14 mouse cellular contexts compared by ENCODE assay signal in genomic region chr8:9188616-9189015, GRCm38 (mm10).
DNase-seq lines count a peak whose midpoint lies in the region; ATAC-seq and TF ChIP-seq lines count a peak whose summit lies in the region.
"Had no signal": no experiment of that assay in that cellular context is flagged by ENCODE, and none has a peak within 500 bp of the region (broad histone marks: within the 10 kb centered on the region; RNA-seq: fewer than 3 reads in every experiment).

No protein-coding gene starts in this region.

- peak; percentile 21 to 26 for DNase-seq in cerebellum, postnatal 14 days
- DNase-seq in cerebellum, adult 2 months, result no peak
- peak; percentile 25 for DNase-seq in hindbrain, embryonic 11.5 days (ENCODE audit: low spot score)
- DNase-seq in left cerebral cortex, postnatal 25 days (ENCODE audit: low spot score in 2 of 2), result peak; percentile 35 to 56
- DNase-seq in left cerebral cortex, postnatal 10 days (ENCODE audit: extremely low spot score in 1 of 2, low spot score in 2 of 2), result no peak
- no peak for DNase-seq in thymus, postnatal 25 days
- DNase-seq: adrenal gland, adult 8-10 months; cerebellum, adult 9-11 months; thymus, postnatal 36 days had no signal

- no peak overlapping the region for H3K9ac ChIP-seq in hindbrain, embryonic 11.5 days (ENCODE audit: low read depth, low read length)
- no peak overlapping the region for H3K9ac ChIP-seq in hindbrain, embryonic 13.5 days
- H3K9ac ChIP-seq: heart, embryonic 12.5 days; intestine, embryonic 15.5 days had no signal

- no peak for ATAC-seq in hindbrain, embryonic 11.5 days (ENCODE audit: low FRiP score)
- no peak for ATAC-seq in hindbrain, embryonic 13.5 days (ENCODE audit: low FRiP score)
- ATAC-seq: intestine, embryonic 15.5 days had no signal

- no peaks in the 10 kb centered on the region for H3K27me3 ChIP-seq in cerebellum, adult 2 months (ENCODE audit: control insufficient read depth, insufficient read depth, low read length)
- no peaks in the 10 kb centered on the region for H3K27me3 ChIP-seq in hindbrain, embryonic 11.5 days (ENCODE audit: control insufficient read depth, insufficient read depth, low read length)
- no peaks in the 10 kb centered on the region for H3K27me3 ChIP-seq in hindbrain, embryonic 13.5 days
- H3K27me3 ChIP-seq: heart, embryonic 12.5 days; intestine, embryonic 15.5 days had no signal

- H3K4me3 ChIP-seq in cerebellum, adult 2 months (replicated peaks; ENCODE audit: insufficient read depth, low read depth, low read length), result no peak overlapping the region
- no peak overlapping the region for H3K4me3 ChIP-seq in hindbrain, embryonic 11.5 days (ENCODE audit: low read depth, low read length)
- no peak overlapping the region for H3K4me3 ChIP-seq in hindbrain, embryonic 13.5 days
- no peak overlapping the region for H3K4me3 ChIP-seq in cortical plate, adult 2 months (ENCODE audit: insufficient read depth, low read length)
- H3K4me3 ChIP-seq: heart, embryonic 12.5 days; intestine, embryonic 15.5 days had no signal

- H3K4me1 ChIP-seq in cerebellum, adult 2 months (ENCODE audit: control insufficient read depth, insufficient read depth, low read length), result no peaks in the 10 kb centered on the region
- H3K4me1 ChIP-seq in hindbrain, embryonic 11.5 days (replicated peaks; ENCODE audit: control insufficient read depth, insufficient read depth, low read length), result no peaks in the 10 kb centered on the region
- 0 out of 2 replicates have a peak, but pooled peaks cover 3% of the 10 kb centered on the region for H3K4me1 ChIP-seq in hindbrain, embryonic 13.5 days (replicated peaks)
- H3K4me1 ChIP-seq in cortical plate, adult 2 months (ENCODE audit: control insufficient read depth, insufficient read depth, low read length), result peaks cover 3% of the 10 kb centered on the region; the same call in 1 of the 2 replicates
- H3K4me1 ChIP-seq: intestine, embryonic 15.5 days had no signal

- no peaks in the 10 kb centered on the region for H3K9me3 ChIP-seq in hindbrain, embryonic 11.5 days (ENCODE audit: control insufficient read depth, low read length)
- no peaks in the 10 kb centered on the region for H3K9me3 ChIP-seq in hindbrain, embryonic 13.5 days
- H3K9me3 ChIP-seq: heart, embryonic 12.5 days; intestine, embryonic 15.5 days had no signal

- WGBS in cerebellum, adult 2 months, result 38% methylated on average over 4 of the region's 4 CpGs
- 46% methylated on average over 4 of the region's 4 CpGs for whole genome bisulfite sequencing in hindbrain, embryonic 11.5 days
- 41% methylated on average over 4 of the region's 4 CpGs for WGBS in hindbrain, embryonic 13.5 days

- TF ChIP-seq CTCF in cerebellum, adult 2 months (IDR thresholded peaks at IDR 0.05; ENCODE audit: borderline replicate concordance, insufficient read depth, low read depth, low read length), result no peak
- peak; percentile 38; the same call in 1 of the 2 replicates for TF ChIP-seq CTCF in cortical plate, adult 2 months (IDR thresholded peaks at IDR 0.05; ENCODE audit: extremely low read depth, insufficient read depth, low read length)

- no peaks in the 10 kb centered on the region for H3K36me3 ChIP-seq in hindbrain, embryonic 11.5 days (ENCODE audit: control insufficient read depth, insufficient read depth, low read length)
- H3K36me3 ChIP-seq in hindbrain, embryonic 13.5 days, result no peaks in the 10 kb centered on the region
- H3K36me3 ChIP-seq: heart, embryonic 12.5 days; intestine, embryonic 15.5 days had no signal

- H3K27ac ChIP-seq in cerebellum, adult 2 months (ENCODE audit: insufficient read depth, low read length), result no peak overlapping the region
- H3K27ac ChIP-seq in hindbrain, embryonic 11.5 days (ENCODE audit: low read depth, low read length), result no peak overlapping the region
- no peak overlapping the region for H3K27ac ChIP-seq in hindbrain, embryonic 13.5 days
- no peak overlapping the region for H3K27ac ChIP-seq in cortical plate, adult 2 months (ENCODE audit: insufficient read depth, low read length)
- H3K27ac ChIP-seq: intestine, embryonic 15.5 days; macrophage had no signal

- no peak for TF ChIP-seq POLR2A in cerebellum, adult 2 months (IDR thresholded peaks at IDR 0.05; ENCODE audit: borderline replicate concordance, insufficient read depth, low read length)
- TF ChIP-seq POLR2A in cortical plate, adult 2 months (IDR thresholded peaks at IDR 0.05; ENCODE audit: extremely low read depth, insufficient read depth, low read length), result no peak

- H3K4me2 ChIP-seq in hindbrain, embryonic 11.5 days (replicated peaks; ENCODE audit: low read depth, low read length), result no peak overlapping the region
- no peak overlapping the region for H3K4me2 ChIP-seq in hindbrain, embryonic 13.5 days
- H3K4me2 ChIP-seq: heart, embryonic 12.5 days; intestine, embryonic 15.5 days had no signal

- intact Hi-C loops in left cerebral cortex, postnatal 25 days (cut with DNase I), result no loop called here
- intact Hi-C loops in left cerebral cortex, postnatal 10 days (cut with DNase I), result no loop called here

Comparison
In these comparisons a context has a peak if more than half of its experiments do, and no peak if none do; other contexts are left out.
1. DNase-seq: peak in cerebellum, postnatal 14 days (2 of 2), hindbrain, embryonic 11.5 days (single experiment) and left cerebral cortex, postnatal 25 days (2 of 2); none in cerebellum, adult 2 months (0 of 2), left cerebral cortex, postnatal 10 days (0 of 2) and thymus, postnatal 25 days (single experiment).